Mouse (Mus musculus) heart, postnatal 25 days (tissue): ENCODE measurements around the gene Gse1. TPM values are rescaled to one million over a fixed set of nuclear protein-coding genes. Genes with fewer than 3 reads are reported as not detected.

Experiments
- DNase-seq: peaks from one replicate; pipeline ENCODE4 v3.0.0; 2022; ENCODE audit warnings: low spot score
- intact Hi-C: fragments of 180-260 bp; cut with DNase I; formaldehyde crosslinking; loops from one replicate; pipeline ENCODE4 v1.15.1; 2025
- total RNA-seq, 2 experiments: library from RNA; stranded (reverse); gene quantifications; 2 replicates each; pipeline ENCODE4 v1.2.3; 2021

The Gse1 gene
- total RNA-seq, 2 experiments from 2014 or later: 20.1 to 25.9 TPM

DNA sequence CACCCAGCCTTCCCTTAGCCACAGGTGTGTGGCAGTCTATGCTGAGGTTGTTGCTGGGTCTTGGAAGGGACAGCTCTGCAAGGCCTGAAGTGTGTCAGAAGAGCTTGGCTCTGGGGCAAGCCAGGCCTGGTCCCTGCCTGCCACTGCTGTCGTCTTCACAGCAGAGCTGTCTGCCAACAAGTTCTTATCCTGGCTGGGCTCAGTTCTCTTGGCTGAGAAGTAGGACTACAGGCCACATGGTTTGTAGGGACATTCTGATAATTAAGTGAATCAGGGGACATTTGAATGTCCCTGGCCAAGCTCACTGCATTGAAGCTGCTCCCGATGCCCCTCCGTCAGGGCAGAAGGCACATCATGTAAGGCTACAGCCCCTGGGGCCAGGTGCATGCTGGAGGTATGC lies 3.6 kb downstream of the Gse1 start:
- intact Hi-C loops: loop anchor here (5.0 kb wide), 2 partner anchors 40 to 50 kb away; no protein-coding TSS in a partner anchor
- DNase-seq: no peak

- no peak for DNase-seq
- intact Hi-C loops: loop anchor here (5.0 kb wide), 2 partner anchors 40 to 50 kb away; no protein-coding TSS in a partner anchor
Measured at GRCm38 (mm10) chr8:120232398-120232797, 4.1 kb downstream of the Gse1 start.

- intact Hi-C loops: loop anchor here (5.0 kb wide), 2 partner anchors 39 to 51 kb away; no protein-coding TSS in a partner anchor
- DNase-seq: no peak
Measured at GRCm38 (mm10) chr8:120232913-120233312, 4.7 kb downstream of the Gse1 start.

GRCm38 (mm10) chr8:120234457-120234856 lies 6.2 kb downstream of the Gse1 start:
- intact Hi-C loops: loop anchor here (5.0 kb wide), 2 partner anchors 38 to 52 kb away; no protein-coding TSS in a partner anchor
- no peak for DNase-seq

GRCm38 (mm10) chr8:120234866-120235265 lies 6.6 kb downstream of the Gse1 start:
- intact Hi-C loops: loop anchor here (5.0 kb wide), 2 partner anchors 37 to 53 kb away; no protein-coding TSS in a partner anchor
- DNase-seq: no peak

DNA sequence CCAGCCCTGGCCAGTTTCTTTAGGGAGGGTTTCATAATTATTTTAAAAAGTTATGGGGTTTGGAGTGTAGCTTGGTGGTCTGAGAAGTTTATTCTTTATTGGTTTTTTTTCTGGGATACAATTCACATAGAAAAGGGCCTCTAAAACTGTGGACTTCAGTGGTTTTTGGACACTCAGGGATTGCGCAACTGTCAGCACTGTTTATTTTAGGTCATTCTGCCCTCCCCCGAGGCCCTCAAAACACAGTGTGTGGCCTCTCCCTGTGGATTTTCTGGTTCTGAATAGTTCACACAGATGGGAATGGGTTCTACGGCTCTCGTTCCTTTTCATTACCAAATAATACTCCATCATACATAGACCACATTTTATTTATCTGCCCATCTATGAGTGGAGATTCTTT lies 15.0 kb downstream of the Gse1 start:
- intact Hi-C loops: no loop called here
- no peak for DNase-seq

DNA sequence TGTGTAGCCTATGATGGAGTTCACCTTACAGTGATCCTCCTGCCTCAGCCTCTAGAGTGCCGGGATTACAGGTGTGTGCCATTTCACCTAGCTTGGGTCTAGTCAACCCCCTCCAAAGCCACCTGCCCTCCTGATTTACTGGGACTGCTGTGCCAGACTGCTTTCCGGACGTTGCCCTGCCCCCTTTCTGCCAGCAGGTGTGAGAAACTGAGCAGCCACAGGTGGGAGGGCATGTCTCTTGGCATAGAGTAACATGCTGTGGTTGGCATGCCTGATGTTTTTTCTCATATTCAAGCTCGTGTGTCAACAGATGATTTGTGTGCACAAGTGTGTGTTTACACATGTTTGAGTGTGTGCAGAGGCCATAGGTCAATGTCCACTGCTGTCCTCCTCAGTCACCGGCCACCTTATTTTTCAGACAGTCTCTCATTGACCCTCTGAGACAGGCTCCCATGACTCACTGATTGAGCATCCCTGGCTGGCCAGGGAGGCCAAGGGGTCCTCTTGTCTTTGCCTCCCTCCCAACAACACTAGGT lies 15.7 kb downstream of the Gse1 start:
- DNase-seq: no peak
- intact Hi-C loops: no loop called here

DNA sequence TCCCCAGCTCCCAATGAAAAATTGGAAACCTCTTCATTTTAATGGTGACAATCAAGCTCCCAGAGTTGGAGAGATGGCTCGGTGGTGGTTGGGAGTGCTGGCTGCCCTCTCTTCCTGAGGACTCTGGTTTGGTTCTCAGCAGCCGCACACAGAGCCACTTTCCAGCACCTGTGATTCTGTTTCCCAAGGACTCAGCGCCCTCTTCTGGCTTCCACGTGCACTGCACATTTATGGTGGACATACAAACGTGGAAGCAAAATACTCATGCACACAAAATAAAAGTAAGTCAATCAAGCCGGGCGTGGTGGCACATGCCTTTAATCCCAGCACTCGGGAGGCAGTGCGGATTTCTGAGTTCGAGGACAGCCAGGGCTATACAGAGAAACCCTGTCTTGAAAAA lies 16.3 kb downstream of the Gse1 start:
- intact Hi-C loops: no loop called here

DNA sequence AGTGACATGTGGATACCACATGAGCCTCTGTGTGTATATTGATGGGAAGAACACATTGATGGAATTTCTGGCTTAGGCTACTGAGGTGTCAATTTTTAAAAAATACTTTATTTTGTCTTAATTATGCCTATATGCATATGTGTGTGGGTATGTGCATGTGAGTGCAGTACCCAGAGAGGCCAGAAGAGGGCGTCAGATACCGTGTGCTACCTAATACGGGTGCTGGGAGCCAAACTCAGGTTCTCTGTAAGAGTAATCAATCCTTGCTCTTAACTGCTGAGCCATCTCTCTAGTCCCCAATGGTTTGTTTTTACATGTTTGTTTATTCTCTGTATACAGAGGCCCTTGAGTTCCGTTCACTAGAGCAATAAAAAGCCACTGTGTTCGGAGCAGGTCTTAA lies 19.4 kb downstream of the Gse1 start:
- DNase-seq: no peak
- intact Hi-C loops: no loop called here

More for the DNA sequence above, 16.3 kb downstream of the Gse1 start:
- no peak for DNase-seq

- no peak for DNase-seq
- intact Hi-C loops: no loop called here
Measured at GRCm38 (mm10) chr8:120248031-120248430, 19.8 kb downstream of the Gse1 start.

GRCm38 (mm10) chr8:120248451-120248850 lies 20.2 kb downstream of the Gse1 start:
- DNase-seq: no peak
- intact Hi-C loops: no loop called here

GRCm38 (mm10) chr8:120249800-120250336 lies 21.6 kb downstream of the Gse1 start:
- no peak for DNase-seq
- intact Hi-C loops: no loop called here

DNA sequence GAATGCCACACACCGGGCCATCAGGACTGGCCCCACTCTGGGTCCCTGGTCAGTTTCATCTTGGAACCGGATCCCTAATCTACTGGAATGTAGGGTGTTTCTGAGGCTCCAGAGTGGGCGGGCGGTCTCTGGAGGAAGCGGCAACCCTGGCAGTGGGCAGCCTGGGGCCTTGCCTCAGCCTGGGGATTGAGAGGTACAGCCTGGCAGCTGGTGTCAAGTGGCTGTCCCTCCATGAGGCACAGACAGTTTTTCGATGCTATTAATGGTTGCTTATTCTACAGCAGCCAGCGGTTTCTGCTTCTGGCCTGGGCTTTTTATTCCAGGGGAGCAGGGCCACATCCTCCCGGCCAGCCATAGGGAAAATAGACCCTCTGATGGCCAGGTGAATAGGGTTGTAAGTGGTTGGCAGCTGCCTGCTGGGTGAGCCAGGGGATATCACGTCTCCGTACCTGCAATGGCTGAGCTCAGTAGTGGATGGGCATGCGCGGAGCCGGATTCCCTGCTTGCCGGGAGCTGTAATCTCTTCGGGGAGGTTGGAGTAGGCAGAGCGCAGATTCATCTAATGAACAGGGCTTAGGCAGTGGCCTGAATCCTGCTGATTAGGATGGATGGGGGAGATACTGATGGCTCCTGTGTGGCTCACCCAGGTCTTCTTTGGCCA lies 22.6 kb downstream of the Gse1 start:
- intact Hi-C loops: no loop called here
- no peak for DNase-seq

- no peak for DNase-seq
- intact Hi-C loops: no loop called here
Measured at GRCm38 (mm10) chr8:120251411-120252035, 23.3 kb downstream of the Gse1 start.

DNA sequence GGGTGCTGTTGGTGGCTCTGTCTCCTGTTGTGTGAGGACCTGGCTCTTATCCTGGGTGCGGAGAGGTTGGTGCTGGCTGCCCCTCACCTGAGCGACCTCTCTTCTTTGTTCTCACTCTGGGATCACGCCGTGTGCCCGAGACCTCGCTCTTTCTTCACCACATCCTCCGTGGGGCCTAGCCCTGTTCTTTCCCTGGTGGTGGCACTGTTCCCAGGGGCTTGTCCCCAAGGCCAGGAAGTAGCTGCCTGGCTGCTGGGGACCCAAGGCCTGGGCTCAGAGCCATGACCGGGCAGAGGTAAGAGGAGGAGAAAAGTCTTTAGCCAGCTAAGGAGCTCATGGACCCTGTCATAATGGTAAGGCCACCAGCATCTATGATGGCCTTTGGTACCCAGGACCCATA lies 25.4 kb downstream of the Gse1 start:
- DNase-seq: no peak
- intact Hi-C loops: no loop called here

DNA sequence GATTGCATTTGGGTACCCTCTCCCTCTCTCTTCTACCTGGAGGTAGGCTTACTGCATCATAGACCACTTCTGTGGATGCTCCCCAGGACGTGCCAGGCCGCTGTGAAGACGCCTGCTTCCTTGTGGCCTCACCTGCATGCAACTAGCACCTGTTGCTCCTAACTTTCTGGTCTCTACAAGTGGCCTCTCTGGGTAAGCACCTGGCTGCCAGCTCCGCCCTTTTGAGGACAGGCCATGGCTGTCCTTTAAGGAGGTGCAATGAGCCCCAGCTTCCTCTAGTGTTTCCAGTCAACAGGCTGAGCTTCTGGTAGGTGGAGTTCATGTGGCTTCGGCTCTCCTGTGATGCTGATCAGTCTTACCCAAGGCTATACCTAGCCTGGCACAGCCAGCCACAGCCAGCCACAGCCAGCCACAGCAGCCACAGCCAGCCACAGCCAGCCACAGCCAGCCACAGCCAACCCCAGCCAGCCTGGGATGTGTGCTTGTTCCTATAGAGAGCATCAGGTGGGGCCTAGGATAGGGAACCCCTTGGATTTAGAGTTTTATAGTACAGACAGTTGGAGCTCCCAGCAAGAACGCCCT lies 27.2 kb downstream of the Gse1 start:
- DNase-seq: no peak
- intact Hi-C loops: no loop called here

- intact Hi-C loops: no loop called here
Measured at GRCm38 (mm10) chr8:120256958-120257357, 28.7 kb downstream of the Gse1 start.

DNA sequence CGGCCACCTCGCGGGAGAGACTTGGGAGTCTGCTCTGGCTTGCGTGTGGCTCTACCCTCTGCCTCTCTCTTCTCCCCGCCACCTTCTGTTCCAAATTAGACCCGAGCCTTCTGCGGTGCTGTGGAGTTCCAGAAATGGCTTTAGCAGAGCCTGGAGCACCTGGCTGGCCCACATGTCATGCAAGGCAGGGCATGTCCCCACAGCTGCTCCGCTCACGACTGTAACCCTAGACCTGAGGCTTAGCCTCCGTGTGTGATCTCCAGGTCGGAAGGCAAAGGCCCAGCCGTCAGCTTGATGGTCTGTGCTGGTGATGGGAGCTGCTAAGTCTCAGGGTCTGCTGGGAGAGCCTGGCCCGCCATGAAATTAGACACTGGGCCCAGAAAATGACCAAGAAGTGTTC lies 30.9 kb downstream of the Gse1 start:
- intact Hi-C loops: no loop called here
- no peak for DNase-seq

More at GRCm38 (mm10) chr8:120256958-120257357, 28.7 kb downstream of the Gse1 start:
- peak; percentile 50 for DNase-seq

DNA sequence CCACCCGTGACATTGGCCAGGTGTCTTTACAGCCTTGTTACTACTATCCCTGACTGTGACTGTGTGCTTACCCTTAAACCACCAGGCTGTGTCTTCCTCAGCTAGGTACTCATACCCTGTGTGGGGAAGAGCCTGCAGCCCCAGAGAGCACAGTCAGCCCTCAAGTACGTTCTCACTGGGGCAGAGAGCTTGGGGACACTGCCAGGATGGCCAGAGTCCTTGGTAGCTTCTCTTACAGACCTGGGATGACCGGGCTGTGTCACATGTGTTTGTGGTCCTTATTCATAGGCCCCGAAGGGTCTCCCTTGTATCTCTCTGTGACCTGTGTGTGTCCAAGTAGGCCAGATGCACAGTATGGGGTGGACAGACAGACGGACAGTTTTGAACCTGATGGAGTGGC lies 32.4 kb downstream of the Gse1 start:
- DNase-seq: no peak
- intact Hi-C loops: no loop called here

DNA sequence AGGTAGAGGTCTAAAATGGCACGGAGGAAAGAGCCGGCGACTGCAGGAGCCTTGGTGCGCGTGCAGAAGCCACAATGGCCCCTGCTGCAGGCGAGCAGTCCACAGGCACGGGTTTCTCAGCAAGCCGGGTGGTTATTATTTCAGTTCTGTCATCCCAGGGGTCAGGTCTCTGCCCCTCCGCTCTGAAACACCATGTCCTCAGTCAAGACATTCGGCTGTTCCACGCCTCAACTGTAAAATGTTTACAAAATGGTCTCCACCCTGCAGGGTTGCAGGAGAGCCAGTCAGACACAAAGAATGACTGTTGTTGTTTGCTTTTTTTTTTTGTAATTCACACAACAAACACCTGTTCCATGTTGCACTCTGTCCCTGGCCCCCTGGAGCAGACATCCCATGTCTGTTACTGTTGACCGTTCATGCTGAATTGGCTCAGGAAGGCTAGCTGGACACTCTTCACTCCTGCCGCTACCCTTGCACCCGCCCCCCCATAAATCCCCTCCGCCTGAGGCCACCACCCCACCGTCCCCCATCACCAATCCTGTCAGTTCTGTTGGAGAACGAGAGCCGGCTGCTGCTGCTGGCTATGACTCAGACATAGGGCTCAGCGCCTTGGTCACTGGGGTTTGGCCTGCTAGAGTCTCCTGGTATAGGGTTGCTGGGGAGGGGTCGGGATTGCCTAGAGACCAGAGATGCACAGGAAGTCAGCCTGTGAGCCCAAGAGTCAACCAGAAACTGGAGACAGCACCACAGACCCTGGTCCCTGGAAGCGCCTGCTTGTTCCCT lies 33.3 kb downstream of the Gse1 start:
- intact Hi-C loops: no loop called here
- no peak for DNase-seq
